Mouse (Mus musculus): ENCODE data around the gene Limd2. TPM values are rescaled to one million over a fixed set of nuclear protein-coding genes. Genes with fewer than 3 reads are reported as not detected.
A peak's percentile ranks its signal among the peaks of the same experiment; 100 is the strongest.
"Not testable (repeated sequence)": the region's sequence is repeated elsewhere in the genome, so short reads cannot be mapped to it uniquely, and the experiment has no call there.

Limd2 gene
- polyA plus RNA-seq, 1 experiment from 2014 or later, result 229 TPM

GRCm38 (mm10) chr11:106152132-106152531 is 8.5 kb downstream of the Limd2 start:
- H3K36me3 ChIP-seq (ENCODE audit: insufficient read depth), result peaks cover 97% of the 10 kb centered on the region
- 75% methylated on average over 8 of the region's 8 CpGs for WGBS

GRCm38 (mm10) chr11:106151219-106151618 is 9.4 kb downstream of the Limd2 start:
- Histone ChIP-seq H3K4me1 (ENCODE audit: insufficient read depth) (no peaks in the 10 kb centered on the region), H3K9ac (no peak overlapping the region), H3K4me3 (ENCODE audit: low read depth, low read length) (no peak overlapping the region), H3K36me3 (ENCODE audit: insufficient read depth) (peaks cover 90% of the 10 kb centered on the region), H3K9me3 (ENCODE audit: low read depth, low read length) (no peaks in the 10 kb centered on the region), H3K4me2 (no peak overlapping the region), H3K27me3 (ENCODE audit: insufficient read depth, low read length) (no peaks in the 10 kb centered on the region), H3K27ac (ENCODE audit: low read depth) (no peak overlapping the region)
- 78% methylated on average over 3 of the region's 3 CpGs for WGBS
- no peak for DNase-seq
- no peak for ATAC-seq (ENCODE audit: insufficient read depth)
- no peak for TF ChIP-seq CTCF (IDR thresholded peaks at IDR 0.05; ENCODE audit: low read depth)

More at GRCm38 (mm10) chr11:106152132-106152531, 8.5 kb downstream of the Limd2 start:
- H3K4me1 ChIP-seq (ENCODE audit: insufficient read depth), result no peaks in the 10 kb centered on the region
- no peak overlapping the region for H3K27ac ChIP-seq (ENCODE audit: low read depth)
- DNase-seq, result no peak
- 0 out of 2 replicates have a peak, but pooled peaks have one; percentile 23 for TF ChIP-seq CTCF (IDR thresholded peaks at IDR 0.05; ENCODE audit: low read depth)
- H3K4me3 ChIP-seq (ENCODE audit: low read depth, low read length), result no peak overlapping the region
- no peak overlapping the region for H3K4me2 ChIP-seq
- H3K9ac ChIP-seq, result no peak overlapping the region
- ATAC-seq (ENCODE audit: insufficient read depth), result no peak
- H3K27me3 ChIP-seq (ENCODE audit: insufficient read depth, low read length), result no peaks in the 10 kb centered on the region
- H3K9me3 ChIP-seq (ENCODE audit: low read depth, low read length), result no peaks in the 10 kb centered on the region

GRCm38 (mm10) chr11:106134580-106135528 is 25.8 kb downstream of the Limd2 start:
- Histone ChIP-seq H3K27ac (ENCODE audit: low read depth) (peak overlapping the region; percentile 86), H3K4me2 (peak overlapping the region; percentile 39), H3K9me3 (ENCODE audit: low read depth, low read length) (no peaks in the 10 kb centered on the region), H3K9ac (peak overlapping the region; percentile 38), H3K27me3 (ENCODE audit: insufficient read depth, low read length) (no peaks in the 10 kb centered on the region), H3K4me1 (ENCODE audit: insufficient read depth) (0 out of 2 replicates have a peak, but pooled peaks cover 2% of the 10 kb centered on the region), H3K4me3 (ENCODE audit: low read depth, low read length) (no peak overlapping the region), H3K36me3 (ENCODE audit: insufficient read depth) (peaks cover 35% of the 10 kb centered on the region)
- DNase-seq (peak; percentile 89), ATAC-seq (ENCODE audit: insufficient read depth) (peak; percentile 88)
- TF ChIP-seq CTCF (IDR thresholded peaks at IDR 0.05; ENCODE audit: low read depth), result 0 out of 2 replicates have a peak, but pooled peaks have one; percentile 10
- WGBS, result 36% methylated on average over 8 of the region's 8 CpGs

- Histone ChIP-seq H3K27ac (ENCODE audit: low read depth) (no peak overlapping the region), H3K9ac (no peak overlapping the region), H3K4me3 (ENCODE audit: low read depth, low read length) (no peak overlapping the region), H3K4me2 (no peak overlapping the region), H3K9me3 (ENCODE audit: low read depth, low read length) (no peaks in the 10 kb centered on the region), H3K4me1 (ENCODE audit: insufficient read depth) (0 out of 2 replicates have a peak, but pooled peaks cover 2% of the 10 kb centered on the region), H3K27me3 (ENCODE audit: insufficient read depth, low read length) (no peaks in the 10 kb centered on the region), H3K36me3 (ENCODE audit: insufficient read depth) (peaks cover 43% of the 10 kb centered on the region)
- TF ChIP-seq CTCF (IDR thresholded peaks at IDR 0.05; ENCODE audit: low read depth), result no peak
- no peak for ATAC-seq (ENCODE audit: insufficient read depth)
- DNase-seq, result no peak
- WGBS, result 90% methylated on average over 5 of the region's 5 CpGs
Measured at GRCm38 (mm10) chr11:106132516-106132915, 28.1 kb downstream of the Limd2 start.

GRCm38 (mm10) chr11:106129477-106129876 is 31.2 kb downstream of the Limd2 start:
- no peak overlapping the region for H3K4me3 ChIP-seq (ENCODE audit: low read depth, low read length)

GRCm38 (mm10) chr11:106126727-106127373 is 33.8 kb downstream of the Limd2 start:
- not testable (repeated sequence) for H3K9ac ChIP-seq; H3K4me1 ChIP-seq (ENCODE audit: insufficient read depth); H3K27me3 ChIP-seq (ENCODE audit: insufficient read depth, low read length); H3K4me2 ChIP-seq; H3K27ac ChIP-seq (ENCODE audit: low read depth); H3K4me3 ChIP-seq (ENCODE audit: low read depth, low read length); DNase-seq; H3K9me3 ChIP-seq (ENCODE audit: low read depth, low read length); ATAC-seq (ENCODE audit: insufficient read depth)
- H3K36me3 ChIP-seq (ENCODE audit: insufficient read depth), result peaks cover 59% of the 10 kb centered on the region
- 87% methylated on average over 4 of the region's 6 CpGs for WGBS

More at GRCm38 (mm10) chr11:106129477-106129876, 31.2 kb downstream of the Limd2 start:
- Histone ChIP-seq H3K9me3 (ENCODE audit: low read depth, low read length) (no peaks in the 10 kb centered on the region), H3K9ac (no peak overlapping the region), H3K4me1 (ENCODE audit: insufficient read depth) (no peaks in the 10 kb centered on the region), H3K4me2 (no peak overlapping the region), H3K27me3 (ENCODE audit: insufficient read depth, low read length) (no peaks in the 10 kb centered on the region), H3K36me3 (ENCODE audit: insufficient read depth) (peaks cover 46% of the 10 kb centered on the region), H3K27ac (ENCODE audit: low read depth) (no peak overlapping the region)
- WGBS, result 75% methylated on average over 1 of the region's 1 CpGs
- ATAC-seq (ENCODE audit: insufficient read depth), result no peak
- no peak for TF ChIP-seq CTCF (IDR thresholded peaks at IDR 0.05; ENCODE audit: low read depth)
- no peak for DNase-seq

- 65% methylated on average over 1 of the region's 1 CpGs for WGBS
Measured at GRCm38 (mm10) chr11:106125827-106126226, 34.8 kb downstream of the Limd2 start.

More at GRCm38 (mm10) chr11:106125827-106126226, 34.8 kb downstream of the Limd2 start:
- no peak overlapping the region for H3K27ac ChIP-seq (ENCODE audit: low read depth)
- H3K9me3 ChIP-seq (ENCODE audit: low read depth, low read length), result no peaks in the 10 kb centered on the region
- no peak overlapping the region for H3K4me2 ChIP-seq
- DNase-seq (no peak), ATAC-seq (ENCODE audit: insufficient read depth) (no peak)
- H3K4me3 ChIP-seq (ENCODE audit: low read depth, low read length), result no peak overlapping the region
- H3K9ac ChIP-seq, result no peak overlapping the region
- no peaks in the 10 kb centered on the region for H3K27me3 ChIP-seq (ENCODE audit: insufficient read depth, low read length)
- H3K36me3 ChIP-seq (ENCODE audit: insufficient read depth), result peaks cover 67% of the 10 kb centered on the region
- TF ChIP-seq CTCF (IDR thresholded peaks at IDR 0.05; ENCODE audit: low read depth), result no peak
- H3K4me1 ChIP-seq (ENCODE audit: insufficient read depth), result no peaks in the 10 kb centered on the region
